Mouse (Mus musculus): Measurements from ENCODE around the gene Hid1. TPM values are rescaled to one million over a fixed set of nuclear protein-coding genes. Genes with fewer than 3 reads are reported as not detected.

Gene Hid1
- total RNA-seq, 2 experiments from 2014 or later = 2.0 TPM

Other genes starting within 250 kb of the Hid1 start
- gene Cd300lf, start 233.8 kb downstream of the Hid1 start, total RNA-seq (2021) = not detected
- gene Slc9a3r1, start 204.4 kb downstream of the Hid1 start, total RNA-seq (2021) = 1 to 10 TPM; 2.3 to 3.1 TPM
- 1 to 10 TPM; 4.5 to 6.0 TPM for gene Tmem104, start 180.3 kb downstream of the Hid1 start, total RNA-seq (2021)
- 10 to 100 TPM; 10.6 to 12.9 TPM for gene Nat9, start 179.9 kb downstream of the Hid1 start, total RNA-seq (2021)
- gene Grin2c, start 100.5 kb downstream of the Hid1 start, total RNA-seq (2021) = not detected
- gene Fdxr, start 90.7 kb downstream of the Hid1 start, total RNA-seq (2021) = 1 to 10 TPM; 3.6 to 4.4 TPM
- gene Fads6, start 70.1 kb downstream of the Hid1 start, total RNA-seq (2021) = 1 to 10 TPM; 2.4 to 3.5 TPM
- not detected for gene Otop2, start 60.6 kb downstream of the Hid1 start, total RNA-seq (2021)
- 1 to 10 TPM in 1 of 2 experiments, under 1 TPM in 1; 0.72 to 1.3 TPM for gene Ush1g, start 45.7 kb downstream of the Hid1 start, total RNA-seq (2021)
- gene Otop3, start 33.0 kb downstream of the Hid1 start, total RNA-seq (2021) = not detected
- gene Cdr2l, start 14.2 kb upstream of the Hid1 start, total RNA-seq (2021) = 1 to 10 TPM; 2.1 to 2.6 TPM
- 10 to 100 TPM; 86.7 to 98.5 TPM for gene Mrpl58, start 36.0 kb upstream of the Hid1 start, total RNA-seq (2021)
- gene Atp5h, start 52.2 kb upstream of the Hid1 start, total RNA-seq (2021) = 100 to 1,000 TPM; 770 to 834 TPM
- gene Kctd2, start 52.4 kb upstream of the Hid1 start, total RNA-seq (2021) = 10 to 100 TPM; 12.7 to 12.9 TPM
- not detected for gene Trim80, start 72.8 kb upstream of the Hid1 start, total RNA-seq (2021)
- gene Slc16a5, start 94.7 kb upstream of the Hid1 start, total RNA-seq (2021) = under 1 TPM in 1 of 2 experiments, not detected in 1; 0.61 TPM
- 1 to 10 TPM in 1 of 2 experiments, under 1 TPM in 1; 0.89 to 1.2 TPM for gene Armc7, start 107.9 kb upstream of the Hid1 start, total RNA-seq (2021)
- gene Nt5c, start 124.1 kb upstream of the Hid1 start, total RNA-seq (2021) = 1 to 10 TPM; 6.5 to 9.2 TPM
- 10 to 100 TPM; 34.6 to 48.3 TPM for gene Jpt1, start 146.6 kb upstream of the Hid1 start, total RNA-seq (2021)
- 100 to 1,000 TPM; 107 to 124 TPM for gene Sumo2, start 168.5 kb upstream of the Hid1 start, total RNA-seq (2021)
- 10 to 100 TPM; 15.8 to 20.8 TPM for gene Nup85, start 196.7 kb upstream of the Hid1 start, total RNA-seq (2021)
- 10 to 100 TPM; 66.8 to 72.4 TPM for gene Mrps7, start 236.2 kb upstream of the Hid1 start, total RNA-seq (2021)
- 10 to 100 TPM; 12.5 to 13.0 TPM for gene Gga3, start 236.3 kb upstream of the Hid1 start, total RNA-seq (2021)
- 10 to 100 TPM; 41.8 to 45.8 TPM for gene Mif4gd, start 245.2 kb upstream of the Hid1 start, total RNA-seq (2021)